Mouse (Mus musculus) cerebellum, adult 2 months (tissue): ENCODE measurements around the gene Col6a4. TPM values are rescaled to one million over a fixed set of nuclear protein-coding genes. Genes with fewer than 3 reads are reported as not detected.
A peak's percentile ranks its signal among the peaks of the same experiment; 100 is the strongest.

ENCODE experiments used
- DNase-seq, 2 experiments: peaks; one replicate each; pipeline ENCODE4 v3.0.0; 2021
- H3K27ac ChIP-seq: fragments of 200-500 bp; 2 replicates; pipeline ENCODE4 v1.5.1; 2012; ENCODE audit warnings: low read length, control low read depth, inconsistent platforms; ENCODE audit not compliant: insufficient read depth
- H3K27me3 ChIP-seq: fragments of 200-500 bp; 2 replicates; pipeline ENCODE4 v1.6.1; 2012; ENCODE audit warnings: inconsistent platforms, mild to moderate bottlenecking, low read length, moderate library complexity; ENCODE audit not compliant: control insufficient read depth, insufficient read depth
- H3K4me1 ChIP-seq: fragments of 200-500 bp; 2 replicates; pipeline ENCODE4 v1.6.1; 2011; ENCODE audit warnings: low read length; ENCODE audit not compliant: control insufficient read depth, insufficient read depth
- H3K4me3 ChIP-seq: fragments of 200-500 bp; replicated peaks from 2 replicates; pipeline ENCODE3; 2011; ENCODE audit warnings: mild to moderate bottlenecking, low read depth, low read length, control low read depth; ENCODE audit not compliant: insufficient read depth
- CTCF ChIP-seq: fragments of 200-500 bp; IDR thresholded peaks from 2 replicates; pipeline ENCODE4 v1.5.1; 2011; ENCODE audit warnings: low read depth, mild to moderate bottlenecking, control low read depth, low read length, moderate library complexity, borderline replicate concordance; ENCODE audit not compliant: insufficient read depth
- POLR2A ChIP-seq: fragments of 200-500 bp; IDR thresholded peaks from 2 replicates; pipeline ENCODE4 v1.6.1; 2011; ENCODE audit warnings: low read length, control low read depth, borderline replicate concordance; ENCODE audit not compliant: insufficient read depth
- WGBS: fragments of 180-500 bp; shearing (Covaris S2); methylation state at CpG from one replicate; pipeline ENCODE4 v1.1.7; 2018; 5-methylcytosine and 5-hydroxymethylcytosine counted together
- polyA plus RNA-seq: library from polyadenylated mRNA; depleted of rRNA; stranded (reverse); fragments of >200 nt; gene quantifications from 2 replicates; pipeline ENCODE4 v1.2.3, GENCODE M21; 2012

Col6a4 gene
- polyA plus RNA-seq, 1 experiment: 1.1 TPM

GRCm38 (mm10) chr9:106100262-106100661 is 3.7 kb upstream of the Col6a4 start:
- Histone ChIP-seq H3K27me3 (no peaks in the 10 kb centered on the region), H3K4me1 (no peaks in the 10 kb centered on the region), H3K27ac (no peak overlapping the region), H3K4me3 (no peak overlapping the region)
- DNase-seq: no peak
- TF ChIP-seq CTCF (no peak), POLR2A (no peak)
- WGBS: 70% methylated on average over 9 of the region's 9 CpGs

GRCm38 (mm10) chr9:106099379-106100021 is 2.9 kb upstream of the Col6a4 start:
- DNase-seq: peak; percentile 19 to 43
- H3K4me1 ChIP-seq: no peaks in the 10 kb centered on the region
- peak; percentile 10; the same call in 1 of the 2 replicates for TF ChIP-seq CTCF
- TF ChIP-seq POLR2A: no peak
- peak overlapping the region; percentile 48 for H3K4me3 ChIP-seq
- 63% methylated on average over 22 of the region's 22 CpGs for WGBS
- H3K27me3 ChIP-seq: no peaks in the 10 kb centered on the region
- no peak overlapping the region for H3K27ac ChIP-seq

- no peak overlapping the region for H3K27ac ChIP-seq
- H3K4me1 ChIP-seq: peaks cover 7% of the 10 kb centered on the region
- TF ChIP-seq POLR2A (no peak), CTCF (no peak)
- no peaks in the 10 kb centered on the region for H3K27me3 ChIP-seq
- H3K4me3 ChIP-seq: no peak overlapping the region
- no peak for DNase-seq
- 79% methylated on average over 5 of the region's 5 CpGs for WGBS
These were observed 15.1 kb downstream of the Col6a4 start for GRCm38 (mm10) chr9:106081528-106081927.

GRCm38 (mm10) chr9:106080261-106081033 is 16.1 kb downstream of the Col6a4 start:
- no peak for TF ChIP-seq POLR2A
- peak; percentile 36; the same call in 1 of the 2 replicates for TF ChIP-seq CTCF
- H3K4me1 ChIP-seq: peaks cover 14% of the 10 kb centered on the region
- WGBS: 47% methylated on average over 12 of the region's 12 CpGs
- no peak overlapping the region for H3K4me3 ChIP-seq
- peak; percentile 15 to 28 for DNase-seq
- no peak overlapping the region for H3K27ac ChIP-seq
- H3K27me3 ChIP-seq: no peaks in the 10 kb centered on the region

- 94% methylated on average over 3 of the region's 3 CpGs for WGBS
- TF ChIP-seq CTCF (no peak), POLR2A (no peak)
- H3K27me3 ChIP-seq: no peaks in the 10 kb centered on the region
- DNase-seq: no peak
- H3K27ac ChIP-seq: no peak overlapping the region
- H3K4me3 ChIP-seq: no peak overlapping the region
- H3K4me1 ChIP-seq: peaks cover 29% of the 10 kb centered on the region
These were observed 18.6 kb downstream of the Col6a4 start for GRCm38 (mm10) chr9:106077953-106078352.

- no peak overlapping the region for H3K27ac ChIP-seq
- H3K4me3 ChIP-seq: no peak overlapping the region
- DNase-seq: peak; percentile 69 to 94
- H3K27me3 ChIP-seq: no peaks in the 10 kb centered on the region
- TF ChIP-seq POLR2A (no peak), CTCF (no peak)
- H3K4me1 ChIP-seq: peaks cover 29% of the 10 kb centered on the region
- WGBS: 14% methylated on average over 5 of the region's 5 CpGs
These were observed 20.3 kb downstream of the Col6a4 start for GRCm38 (mm10) chr9:106076234-106076633.

- TF ChIP-seq POLR2A (no peak), CTCF (peak; percentile 34; the same call in 1 of the 2 replicates)
- peak; percentile 69 to 83 for DNase-seq
- WGBS: 13% methylated on average over 4 of the region's 4 CpGs
- H3K4me1 ChIP-seq: peaks cover 29% of the 10 kb centered on the region
- no peak overlapping the region for H3K4me3 ChIP-seq
- H3K27ac ChIP-seq: no peak overlapping the region
- no peaks in the 10 kb centered on the region for H3K27me3 ChIP-seq
These were observed 22.6 kb downstream of the Col6a4 start for GRCm38 (mm10) chr9:106073956-106074355.

- 80% methylated on average over 6 of the region's 6 CpGs for WGBS
- no peak overlapping the region for H3K27ac ChIP-seq
- no peak overlapping the region for H3K4me3 ChIP-seq
- TF ChIP-seq CTCF (no peak), POLR2A (no peak)
- peaks cover 23% of the 10 kb centered on the region for H3K4me1 ChIP-seq
- no peak for DNase-seq
- H3K27me3 ChIP-seq: no peaks in the 10 kb centered on the region
These were observed 24.9 kb downstream of the Col6a4 start for GRCm38 (mm10) chr9:106071651-106072050.
